Comparison of ENCODE assay signal across 8 mouse cellular contexts in genomic region chr19:46761971-46762290, GRCm38 (mm10). TPM values are rescaled to one million over a fixed set of nuclear protein-coding genes. Genes with fewer than 3 reads are reported as not detected.
A peak's percentile ranks its signal among the peaks of the same experiment; 100 is the strongest.
DNase-seq lines count a peak whose midpoint lies in the region; ATAC-seq and TF ChIP-seq lines count a peak whose summit lies in the region.

No protein-coding gene starts in this region.

- peak overlapping the region; percentile 86 for H3K9ac ChIP-seq in heart, embryonic 13.5 days
- H3K9ac ChIP-seq in liver, embryonic 13.5 days = peak overlapping the region; percentile 85

- peak overlapping the region; percentile 100 for H3K4me2 ChIP-seq in heart, embryonic 13.5 days
- peak overlapping the region; percentile 100 for H3K4me2 ChIP-seq in liver, embryonic 13.5 days

- DNase-seq in heart, postnatal 36 days = no peak
- DNase-seq in liver, embryonic 13.5 days = no peak
- DNase-seq in adrenal gland, adult (ENCODE audit: inconsistent age in 2 of 2, low spot score in 1 of 2) = no peak
- DNase-seq in cerebellum, postnatal 10 days = no peak

- H3K4me1 ChIP-seq in heart, embryonic 13.5 days = peaks cover 29% of the 10 kb centered on the region
- peaks cover 56% of the 10 kb centered on the region for H3K4me1 ChIP-seq in E14TG2a.4 (replicated peaks; ENCODE audit: low read depth, low read length)
- no peaks in the 10 kb centered on the region for H3K4me1 ChIP-seq in embryonic fibroblast, embryonic 13.5 days (ENCODE audit: control insufficient read depth, insufficient read depth, low read length)
- peaks cover 48% of the 10 kb centered on the region for H3K4me1 ChIP-seq in liver, embryonic 13.5 days (replicated peaks)

- H3K27me3 ChIP-seq in heart, embryonic 13.5 days (replicated peaks) = peaks cover 17% of the 10 kb centered on the region; the same call in 1 of the 2 replicates
- H3K27me3 ChIP-seq in E14TG2a.4 (ENCODE audit: insufficient read depth, low read length) = peaks cover 21% of the 10 kb centered on the region
- peaks cover 56% of the 10 kb centered on the region for H3K27me3 ChIP-seq in liver, embryonic 13.5 days

- peak overlapping the region; percentile 60 for H3K27ac ChIP-seq in heart, embryonic 13.5 days (replicated peaks)
- no peak overlapping the region for H3K27ac ChIP-seq in embryonic fibroblast, embryonic 13.5 days (ENCODE audit: insufficient read depth, low read length)
- H3K27ac ChIP-seq in liver, embryonic 13.5 days = peak overlapping the region; percentile 59

- H3K9me3 ChIP-seq in heart, embryonic 13.5 days = no peaks in the 10 kb centered on the region
- no peaks in the 10 kb centered on the region for H3K9me3 ChIP-seq in E14TG2a.4 (ENCODE audit: low read length)
- H3K9me3 ChIP-seq in liver, embryonic 13.5 days (replicated peaks) = no peaks in the 10 kb centered on the region

- H3K36me3 ChIP-seq in heart, embryonic 13.5 days = no peaks in the 10 kb centered on the region
- H3K36me3 ChIP-seq in E14TG2a.4 (ENCODE audit: insufficient read depth, low read length) = peaks cover 11% of the 10 kb centered on the region
- H3K36me3 ChIP-seq in liver, embryonic 13.5 days = no peaks in the 10 kb centered on the region

- H3K4me3 ChIP-seq in heart, embryonic 13.5 days = peak overlapping the region; percentile 83
- peak overlapping the region; percentile 95 for H3K4me3 ChIP-seq in E14TG2a.4 (replicated peaks; ENCODE audit: low read length)
- peak overlapping the region; percentile 78 for H3K4me3 ChIP-seq in embryonic fibroblast, embryonic 13.5 days (ENCODE audit: insufficient read depth, low read length)
- H3K4me3 ChIP-seq in liver, embryonic 13.5 days (replicated peaks) = peak overlapping the region; percentile 96

- intact Hi-C loops in heart, postnatal 36 days (cut with DNase I) = loop anchor here (2.0 kb wide), 1 partner anchor 229 kb away; no protein-coding TSS in a partner anchor

- TF ChIP-seq CTCF in E14TG2a.4 (conservative IDR thresholded peaks at IDR 0.05; ENCODE audit: low read length) = no peak
- TF ChIP-seq CTCF in embryonic fibroblast, embryonic 13.5 days (IDR thresholded peaks at IDR 0.05; ENCODE audit: borderline replicate concordance, insufficient read depth, low read length) = no peak

- TF ChIP-seq POLR2A in embryonic fibroblast, embryonic 13.5 days (IDR thresholded peaks at IDR 0.05; ENCODE audit: low read depth, low read length) = no peak

- ATAC-seq in heart, embryonic 13.5 days (ENCODE audit: extremely low read depth, insufficient number of reproducible peaks, low FRiP score, low TSS enrichment) = no peak
- no peak for ATAC-seq in liver, embryonic 13.5 days (ENCODE audit: low read depth)
- no peak for ATAC-seq in erythroid progenitor cell, adult 5-6 weeks (replicated peaks; ENCODE audit: low FRiP score, poor library complexity, severe bottlenecking)

- under 1% methylated on average over 36 of the region's 36 CpGs for WGBS in heart, embryonic 13.5 days
- under 1% methylated on average over 36 of the region's 36 CpGs for WGBS in liver, embryonic 13.5 days (ENCODE audit: insufficient replicate concordance)

RNA-seq across cellular contexts. Expression of gene Cnnm2, which starts 0.5 kb away (rescaled TPM):
- polyA plus RNA-seq in heart, embryonic 13.5 days (2015; fragmentation: Nextera tagmentation; extraction: Ambion mirVana) = 2.4 and 2.5 TPM in 2 replicates
- total RNA-seq in heart, postnatal 36 days (2021) = 1 to 10 TPM; 6.0 to 6.7 TPM
- polyA plus RNA-seq in embryonic fibroblast, embryonic 13.5 days (2011; ENCODE audit: insufficient read length, low read depth, missing spikeins) = 9.3 and 9.8 TPM in 2 replicates
- 1.2 and 1.7 TPM in 2 replicates for polyA plus RNA-seq in liver, embryonic 13.5 days (2015; fragmentation: Nextera tagmentation; extraction: Ambion mirVana)
- total RNA-seq in erythroid progenitor cell, adult 5-6 weeks (2015; ENCODE audit: low replicate concordance) = 35.0 and 39.8 TPM in 2 replicates
- 40.1 and 60.7 TPM in 2 replicates for total RNA-seq in erythroid progenitor cell, adult 5-6 weeks (2017; ENCODE audit: low replicate concordance)

RNA-seq across cellular contexts. Expression of gene As3mt, which starts 54.7 kb away (rescaled TPM):
- polyA plus RNA-seq in heart, embryonic 13.5 days (2015; fragmentation: Nextera tagmentation; extraction: Ambion mirVana) = 49.1 and 52.8 TPM in 2 replicates
- total RNA-seq in heart, postnatal 36 days (2021) = 10 to 100 TPM; 88.6 to 96.2 TPM
- 5.6 and 10.3 TPM in 2 replicates for polyA plus RNA-seq in embryonic fibroblast, embryonic 13.5 days (2011; ENCODE audit: insufficient read length, low read depth, missing spikeins)
- 17.7 and 20.4 TPM in 2 replicates for polyA plus RNA-seq in liver, embryonic 13.5 days (2015; fragmentation: Nextera tagmentation; extraction: Ambion mirVana)
- 2.5 and 10.9 TPM in 2 replicates for total RNA-seq in erythroid progenitor cell, adult 5-6 weeks (2015; ENCODE audit: low replicate concordance)
- 1.2 and 2.0 TPM in 2 replicates for total RNA-seq in erythroid progenitor cell, adult 5-6 weeks (2017; ENCODE audit: low replicate concordance)
